Mouse (Mus musculus): ENCODE results near the gene Mpig6b. TPM values are rescaled to one million over a fixed set of nuclear protein-coding genes. Genes with fewer than 3 reads are reported as not detected.

Mpig6b gene
- polyA plus RNA-seq, 1 experiment from 2014 or later = 0.52 TPM

GRCm38 (mm10) chr17:35051156-35052086 lies 14.6 kb downstream of the Mpig6b start:
- peak; percentile 74 for ATAC-seq (ENCODE audit: low FRiP score, low TSS enrichment)
- Histone ChIP-seq H3K4me1 (ENCODE audit: insufficient read depth, low read length) (peaks cover 50% of the 10 kb centered on the region), H3K27me3 (ENCODE audit: insufficient read depth, low read length) (no peaks in the 10 kb centered on the region), H3K4me2 (replicated peaks; ENCODE audit: low read depth, low read length) (peak overlapping the region; percentile 94), H3K36me3 (ENCODE audit: insufficient read depth, low read length) (peaks cover 39% of the 10 kb centered on the region), H3K27ac (ENCODE audit: low read length) (peak overlapping the region; percentile 99), H3K4me3 (ENCODE audit: low read length) (peak overlapping the region; percentile 86), H3K9ac (replicated peaks; ENCODE audit: low read length) (peak overlapping the region; percentile 96), H3K9me3 (ENCODE audit: low read length) (no peaks in the 10 kb centered on the region)
- under 1% methylated on average over 21 of the region's 21 CpGs for WGBS

- ATAC-seq (ENCODE audit: low FRiP score, low TSS enrichment) = peak; percentile 22
- under 1% methylated on average over 27 of the region's 27 CpGs for WGBS
- H3K4me1 ChIP-seq (ENCODE audit: insufficient read depth, low read length) = peaks cover 53% of the 10 kb centered on the region
These were observed 15.7 kb downstream of the Mpig6b start for GRCm38 (mm10) chr17:35050126-35050750.

GRCm38 (mm10) chr17:35049561-35050016 lies 16.4 kb downstream of the Mpig6b start, which contains the start of gene Clic1:
Clic1 (plus strand) TSS chr17:35049966.
- H3K4me1 ChIP-seq (ENCODE audit: insufficient read depth, low read length) = peaks cover 59% of the 10 kb centered on the region

More at GRCm38 (mm10) chr17:35050126-35050750, 15.7 kb downstream of the Mpig6b start:
- Histone ChIP-seq H3K36me3 (ENCODE audit: insufficient read depth, low read length) (peaks cover 27% of the 10 kb centered on the region), H3K27ac (ENCODE audit: low read length) (peak overlapping the region; percentile 99), H3K4me3 (ENCODE audit: low read length) (peak overlapping the region; percentile 86), H3K27me3 (ENCODE audit: insufficient read depth, low read length) (no peaks in the 10 kb centered on the region), H3K9me3 (ENCODE audit: low read length) (no peaks in the 10 kb centered on the region), H3K4me2 (replicated peaks; ENCODE audit: low read depth, low read length) (peak overlapping the region; percentile 94), H3K9ac (replicated peaks; ENCODE audit: low read length) (peak overlapping the region; percentile 96)

GRCm38 (mm10) chr17:35048932-35049440 lies 17.0 kb downstream of the Mpig6b start:
- no peaks in the 10 kb centered on the region for H3K9me3 ChIP-seq (ENCODE audit: low read length)
- H3K4me2 ChIP-seq (replicated peaks; ENCODE audit: low read depth, low read length) = peak overlapping the region; percentile 94
- H3K4me3 ChIP-seq (ENCODE audit: low read length) = no peak overlapping the region; the same call in 1 of the 2 replicates
- no peak for ATAC-seq (ENCODE audit: low FRiP score, low TSS enrichment)
- peaks cover 16% of the 10 kb centered on the region for H3K36me3 ChIP-seq (ENCODE audit: insufficient read depth, low read length)
- 69% methylated on average over 5 of the region's 5 CpGs for WGBS
- peak overlapping the region; percentile 99 for H3K27ac ChIP-seq (ENCODE audit: low read length)
- H3K4me1 ChIP-seq (ENCODE audit: insufficient read depth, low read length) = peaks cover 60% of the 10 kb centered on the region
- H3K27me3 ChIP-seq (ENCODE audit: insufficient read depth, low read length) = no peaks in the 10 kb centered on the region
- H3K9ac ChIP-seq (replicated peaks; ENCODE audit: low read length) = no peak overlapping the region

More at GRCm38 (mm10) chr17:35049561-35050016, 16.4 kb downstream of the Mpig6b start, which contains the start of gene Clic1:
- H3K4me2 ChIP-seq (replicated peaks; ENCODE audit: low read depth, low read length) = peak within 1 kb of the TSS; percentile 94
- peak within 1 kb of the TSS; percentile 99 for H3K27ac ChIP-seq (ENCODE audit: low read length)
- peak within 1 kb of the TSS; percentile 86 for H3K4me3 ChIP-seq (ENCODE audit: low read length)
- H3K36me3 ChIP-seq (ENCODE audit: insufficient read depth, low read length) = peaks cover 22% of the 10 kb centered on the region
- ATAC-seq (ENCODE audit: low FRiP score, low TSS enrichment) = peak; percentile 30
- no peaks in the 10 kb centered on the region for H3K27me3 ChIP-seq (ENCODE audit: insufficient read depth, low read length)
- under 1% methylated on average over 11 of the region's 11 CpGs for WGBS
- H3K9ac ChIP-seq (replicated peaks; ENCODE audit: low read length) = peak within 1 kb of the TSS; percentile 96
- no peaks in the 10 kb centered on the region for H3K9me3 ChIP-seq (ENCODE audit: low read length)

- H3K4me2 ChIP-seq (replicated peaks; ENCODE audit: low read depth, low read length) = peak overlapping the region; percentile 99
- H3K9me3 ChIP-seq (ENCODE audit: low read length) = no peaks in the 10 kb centered on the region
- H3K27me3 ChIP-seq (ENCODE audit: insufficient read depth, low read length) = no peaks in the 10 kb centered on the region
- ATAC-seq (ENCODE audit: low FRiP score, low TSS enrichment) = no peak
- peak overlapping the region; percentile 59 for H3K9ac ChIP-seq (replicated peaks; ENCODE audit: low read length)
- 35% methylated on average over 11 of the region's 11 CpGs for WGBS
- H3K27ac ChIP-seq (ENCODE audit: low read length) = peak overlapping the region; percentile 99
- H3K4me1 ChIP-seq (ENCODE audit: insufficient read depth, low read length) = peaks cover 60% of the 10 kb centered on the region
- H3K36me3 ChIP-seq (ENCODE audit: insufficient read depth, low read length) = peaks cover 11% of the 10 kb centered on the region
- peak overlapping the region; percentile 4; the same call in 1 of the 2 replicates for H3K4me3 ChIP-seq (ENCODE audit: low read length)
These were observed 17.6 kb downstream of the Mpig6b start for GRCm38 (mm10) chr17:35048149-35048931.

- 29% methylated on average over 1 of the region's 1 CpGs for WGBS
- Histone ChIP-seq H3K27ac (ENCODE audit: low read length) (peak overlapping the region; percentile 99), H3K36me3 (ENCODE audit: insufficient read depth, low read length) (peaks cover 5% of the 10 kb centered on the region), H3K27me3 (ENCODE audit: insufficient read depth, low read length) (no peaks in the 10 kb centered on the region), H3K4me2 (replicated peaks; ENCODE audit: low read depth, low read length) (peak overlapping the region; percentile 99), H3K4me1 (ENCODE audit: insufficient read depth, low read length) (peaks cover 57% of the 10 kb centered on the region), H3K4me3 (ENCODE audit: low read length) (peak overlapping the region; percentile 2; the same call in 1 of the 2 replicates), H3K9ac (replicated peaks; ENCODE audit: low read length) (peak overlapping the region; percentile 59), H3K9me3 (ENCODE audit: low read length) (no peaks in the 10 kb centered on the region)
- no peak for ATAC-seq (ENCODE audit: low FRiP score, low TSS enrichment)
These were observed 18.3 kb downstream of the Mpig6b start for GRCm38 (mm10) chr17:35047688-35048087.

- Histone ChIP-seq H3K4me3 (ENCODE audit: low read length) (peak within 1 kb of the TSS; percentile 64), H3K4me2 (replicated peaks; ENCODE audit: low read depth, low read length) (peak within 1 kb of the TSS; percentile 99), H3K9me3 (ENCODE audit: low read length) (no peaks in the 10 kb centered on the region), H3K27ac (ENCODE audit: low read length) (peak within 1 kb of the TSS; percentile 99), H3K9ac (replicated peaks; ENCODE audit: low read length) (peak within 1 kb of the TSS; percentile 94), H3K27me3 (ENCODE audit: insufficient read depth, low read length) (no peaks in the 10 kb centered on the region), H3K4me1 (ENCODE audit: insufficient read depth, low read length) (peaks cover 49% of the 10 kb centered on the region), H3K36me3 (ENCODE audit: insufficient read depth, low read length) (no peaks in the 10 kb centered on the region)
- ATAC-seq (ENCODE audit: low FRiP score, low TSS enrichment) = peak; percentile 95
- WGBS = 1% methylated on average over 33 of the region's 33 CpGs
These were observed 19.1 kb downstream of the Mpig6b start, which contains the start of gene Msh5 for GRCm38 (mm10) chr17:35046681-35047455. Msh5 (minus strand) TSS chr17:35046745.

GRCm38 (mm10) chr17:35045807-35046680 lies 19.9 kb downstream of the Mpig6b start:
- WGBS = 3% methylated on average over 42 of the region's 48 CpGs
- Histone ChIP-seq H3K9ac (replicated peaks; ENCODE audit: low read length) (peak overlapping the region; percentile 94), H3K27ac (ENCODE audit: low read length) (peak overlapping the region; percentile 99), H3K9me3 (ENCODE audit: low read length) (no peaks in the 10 kb centered on the region), H3K27me3 (ENCODE audit: insufficient read depth, low read length) (no peaks in the 10 kb centered on the region), H3K4me2 (replicated peaks; ENCODE audit: low read depth, low read length) (peak overlapping the region; percentile 99), H3K4me1 (ENCODE audit: insufficient read depth, low read length) (peaks cover 45% of the 10 kb centered on the region), H3K36me3 (ENCODE audit: insufficient read depth, low read length) (no peaks in the 10 kb centered on the region), H3K4me3 (ENCODE audit: low read length) (peak overlapping the region; percentile 64)
- ATAC-seq (ENCODE audit: low FRiP score, low TSS enrichment) = peak; percentile 55
